Mouse (Mus musculus) adipocyte (in vitro differentiated cells): ENCODE data around the gene Aftph.

ENCODE experiments used
- DNase-seq: peaks from one replicate; pipeline ENCODE4 v3.0.0-alpha.2; 2016; ENCODE audit warnings: low spot score

Aftph gene

GRCm38 (mm10) chr11:20728044-20728443 is 13.3 kb downstream of the Aftph start:
- DNase-seq = no peak

- no peak for DNase-seq
Observed at GRCm38 (mm10) chr11:20723572-20723971, 17.8 kb downstream of the Aftph start.

DNA sequence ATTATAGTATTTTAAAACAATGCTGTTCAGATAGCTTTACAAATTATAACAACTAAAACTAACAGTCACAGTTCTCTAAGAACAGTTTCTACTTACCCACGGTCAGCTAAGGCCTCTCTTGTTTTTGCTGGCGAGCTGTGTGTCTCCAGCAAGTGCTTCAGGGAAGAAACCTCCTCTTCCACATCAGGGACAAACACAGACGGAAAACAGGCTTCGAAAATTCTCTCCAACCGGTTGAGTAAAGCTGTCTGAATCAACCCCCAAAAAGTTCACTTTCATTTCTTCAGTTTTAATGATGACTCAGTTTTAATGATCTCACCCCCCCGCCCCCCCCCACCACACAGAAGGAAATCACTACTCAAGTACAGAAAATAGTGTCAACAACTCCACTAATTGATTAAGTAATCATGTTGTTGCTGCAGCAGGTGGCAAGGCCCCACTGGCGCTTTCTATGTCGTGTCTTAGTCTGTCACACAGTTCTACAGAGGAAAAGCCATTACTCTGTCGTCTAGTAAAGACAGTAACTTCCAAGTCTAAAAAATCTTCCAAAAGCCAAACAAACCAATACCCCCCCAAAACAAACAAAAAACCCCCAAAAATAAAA is 29.2 kb downstream of the Aftph start:
- no peak for DNase-seq

DNA sequence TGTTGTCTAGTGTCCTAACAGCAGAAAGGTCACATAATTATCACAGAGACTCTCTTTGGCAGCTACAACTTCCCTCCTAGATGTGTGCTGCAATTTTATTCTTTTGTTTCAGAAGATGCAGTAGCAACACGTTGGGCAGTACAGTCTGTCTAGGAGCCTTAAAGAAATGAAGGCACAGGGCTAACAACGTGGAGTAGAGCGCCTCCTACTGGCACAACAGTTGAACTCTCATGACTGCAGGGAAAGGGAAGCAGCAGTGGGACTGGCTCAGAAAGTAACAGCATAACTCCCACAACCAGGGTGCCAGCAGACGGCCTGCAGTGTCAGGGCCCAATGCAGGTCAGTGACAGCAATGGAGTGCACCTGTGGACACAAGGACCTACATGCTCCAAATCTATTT is 50.4 kb downstream of the Aftph start:
- DNase-seq = peak; percentile 92

GRCm38 (mm10) chr11:20681679-20682078 is 59.7 kb downstream of the Aftph start:
- DNase-seq = no peak

GRCm38 (mm10) chr11:20680781-20681180 is 60.6 kb downstream of the Aftph start:
- DNase-seq = no peak

- no peak for DNase-seq
Observed at GRCm38 (mm10) chr11:20679396-20679795, 62.0 kb downstream of the Aftph start.

DNA sequence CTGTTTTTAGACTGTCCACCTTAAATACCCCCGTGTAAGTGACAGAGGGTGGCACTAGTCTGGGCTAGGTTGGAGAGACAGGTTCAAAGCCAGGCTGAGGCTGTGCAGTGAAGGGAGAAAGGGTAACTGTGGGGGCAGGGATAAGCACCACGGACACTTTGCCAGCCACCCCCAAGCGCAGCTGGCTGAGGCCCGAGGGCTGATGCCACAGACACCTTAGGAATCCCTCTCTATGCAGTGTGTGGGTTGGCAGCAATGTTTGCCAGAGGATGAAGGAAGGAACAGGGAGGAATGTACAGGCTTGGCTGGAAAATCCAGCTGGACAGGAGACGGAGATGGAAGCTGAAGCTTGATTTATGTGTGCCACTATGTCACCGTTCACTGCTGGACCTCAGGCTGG is 68.9 kb downstream of the Aftph start:
- no peak for DNase-seq

GRCm38 (mm10) chr11:20671789-20672392 is 69.5 kb downstream of the Aftph start:
- peak; percentile 19 for DNase-seq

GRCm38 (mm10) chr11:20664878-20665277 is 76.5 kb downstream of the Aftph start:
- DNase-seq = no peak

DNA sequence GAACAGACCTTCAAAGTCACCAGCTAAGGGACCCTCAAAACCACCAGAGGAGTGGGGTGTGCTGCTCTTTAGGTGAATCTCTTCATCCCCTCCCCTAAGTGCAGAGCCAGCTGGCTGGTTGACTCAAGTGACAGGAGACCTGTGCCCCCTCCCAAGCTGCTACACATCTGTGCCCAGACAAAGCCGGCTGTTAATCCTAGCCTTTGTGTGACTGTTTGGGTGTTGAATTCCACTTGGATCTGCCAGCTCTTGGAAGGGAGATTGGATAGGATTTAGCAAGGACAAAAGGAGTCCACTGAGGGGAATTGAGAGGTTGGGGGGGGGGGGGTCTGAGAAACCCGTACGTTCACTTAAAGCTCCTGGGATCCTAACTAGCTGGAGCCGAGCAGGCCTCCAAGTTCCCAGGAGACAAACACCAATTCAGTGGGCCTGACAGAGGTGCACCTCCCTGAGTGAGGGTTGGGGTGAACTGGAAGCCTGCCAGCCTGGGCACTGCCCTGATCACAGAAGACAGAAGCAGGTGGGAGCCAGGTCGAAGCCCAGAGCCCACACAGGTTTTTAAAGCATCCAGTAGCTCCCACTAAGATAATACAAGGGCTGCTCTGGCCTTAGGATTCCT is 77.7 kb downstream of the Aftph start:
- DNase-seq = no peak

DNA sequence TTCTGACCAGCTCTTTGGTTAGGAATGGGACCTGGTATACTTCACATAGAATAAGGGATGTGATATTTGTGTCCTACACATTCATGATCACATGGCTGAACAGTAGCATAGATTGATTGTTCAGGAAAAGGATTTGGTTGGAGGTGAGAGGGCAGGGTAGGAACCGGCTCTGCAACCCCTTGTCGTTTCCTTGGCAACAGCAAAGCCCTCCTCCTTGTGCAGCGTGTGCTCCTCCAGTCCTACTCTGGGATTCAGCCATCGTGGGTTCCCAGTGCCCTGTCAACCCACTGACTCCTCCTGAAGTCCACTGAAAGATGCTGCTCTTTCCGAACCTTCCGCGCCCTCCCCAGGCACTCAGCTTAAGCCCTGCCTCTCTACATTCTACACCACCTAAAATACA is 78.6 kb downstream of the Aftph start:
- DNase-seq = no peak

GRCm38 (mm10) chr11:20661652-20662051 is 79.7 kb downstream of the Aftph start:
- no peak for DNase-seq

GRCm38 (mm10) chr11:20660111-20661097 is 81.0 kb downstream of the Aftph start:
- DNase-seq = no peak

GRCm38 (mm10) chr11:20659094-20659493 is 82.3 kb downstream of the Aftph start:
- DNase-seq = no peak

DNA sequence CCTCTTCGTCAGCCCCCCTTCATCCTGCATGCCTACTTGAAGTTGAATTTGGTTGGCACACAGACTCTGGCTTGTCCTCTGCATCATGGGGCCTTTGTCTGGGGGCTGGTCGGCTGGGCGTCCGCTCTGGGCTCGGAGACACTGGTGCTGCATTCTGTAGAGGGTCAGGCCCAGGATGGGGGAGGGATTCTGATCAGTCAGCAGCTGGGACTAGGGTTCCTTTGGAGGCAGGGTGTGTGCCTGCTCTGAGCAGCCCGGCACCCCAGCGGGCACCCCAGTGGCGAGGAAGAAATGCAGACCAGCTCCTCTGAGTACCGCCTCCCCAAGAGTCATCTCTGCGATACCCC is 84.7 kb downstream of the Aftph start:
- DNase-seq = no peak

DNA sequence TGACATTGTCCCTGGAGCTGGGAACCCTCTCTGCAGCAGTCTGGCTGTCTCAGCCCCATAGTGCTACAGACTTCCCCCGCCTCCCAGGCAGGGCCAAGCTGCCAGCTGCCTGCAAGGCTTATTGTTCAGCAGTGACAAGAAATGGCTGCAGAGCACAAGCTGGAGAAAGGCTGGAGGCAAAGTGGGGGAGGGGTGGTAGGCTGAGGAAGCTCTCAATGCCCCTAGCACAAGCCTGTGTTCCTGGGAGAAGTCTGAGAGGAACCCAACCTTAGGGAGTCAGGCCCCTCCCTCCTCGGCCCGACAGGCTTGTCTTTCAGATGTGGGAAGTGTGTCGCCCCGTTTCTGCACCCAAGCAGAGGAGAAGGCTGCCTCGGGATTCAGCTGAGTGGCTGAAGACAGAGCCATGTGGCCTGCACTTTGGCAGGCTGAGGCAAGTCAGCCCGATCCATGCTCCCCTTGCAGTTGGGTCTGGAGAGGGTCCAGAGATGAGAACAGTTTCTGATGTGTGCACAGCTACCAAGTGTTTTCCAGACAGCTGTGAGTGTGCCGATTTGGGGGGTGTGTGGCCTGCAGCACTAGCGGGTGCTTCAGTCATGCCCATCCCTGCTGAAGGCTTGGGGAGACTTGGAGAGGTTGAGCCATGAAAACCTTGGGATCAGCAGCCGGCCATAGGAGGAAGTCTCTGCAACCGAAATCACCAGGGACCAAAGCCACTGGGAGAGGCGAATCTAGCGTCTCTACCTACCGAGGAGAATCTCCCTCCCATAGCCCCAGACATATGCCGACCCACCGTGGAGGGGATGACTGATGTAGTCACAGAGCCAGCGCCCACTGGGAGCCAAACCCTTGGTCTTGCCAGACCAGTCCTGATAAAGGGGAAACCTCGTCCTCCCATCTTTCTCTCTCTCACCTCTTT is 85.3 kb downstream of the Aftph start:
- no peak for DNase-seq

- peak; percentile 78 for DNase-seq
Observed at GRCm38 (mm10) chr11:20651166-20651565, 90.2 kb downstream of the Aftph start.

DNA sequence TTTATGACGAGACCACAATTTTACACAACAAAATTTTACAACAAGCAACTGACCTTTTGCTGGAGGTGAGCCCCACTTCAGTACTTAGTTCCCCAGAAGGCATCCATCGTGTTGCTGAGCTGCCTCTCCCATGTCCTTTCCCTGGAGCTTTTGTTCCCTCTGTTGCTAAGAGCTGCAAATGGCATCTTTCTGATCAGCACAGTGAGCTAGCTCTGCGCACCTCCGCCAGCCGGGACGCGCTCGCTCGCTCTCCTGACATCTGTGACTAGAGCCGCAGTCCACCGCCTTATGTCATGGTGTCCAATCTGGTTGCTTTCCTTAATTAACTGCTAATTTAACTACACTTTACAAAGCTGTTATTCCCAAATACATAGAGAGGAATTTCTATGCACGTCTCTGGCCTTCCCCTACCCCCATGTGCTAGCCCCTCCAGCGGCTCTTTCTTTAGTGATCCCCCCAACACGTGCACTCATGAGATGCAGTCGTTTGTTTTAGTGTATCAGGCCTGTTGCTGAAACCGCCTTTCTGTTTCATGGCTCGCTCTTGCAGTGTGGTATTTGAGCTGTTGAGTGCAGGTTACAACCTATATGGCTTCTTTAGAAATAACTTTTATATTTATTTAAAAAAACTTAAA is 91.3 kb downstream of the Aftph start:
- no peak for DNase-seq

GRCm38 (mm10) chr11:20649477-20649876 is 91.9 kb downstream of the Aftph start:
- DNase-seq = no peak
